Mouse (Mus musculus): ENCODE measurements around the gene Rnf8.

- no peak for TF ChIP-seq CTCF (IDR thresholded peaks at IDR 0.05; ENCODE audit: low read depth)
- TF ChIP-seq EP300 (IDR thresholded peaks at IDR 0.05; ENCODE audit: low read depth), result no peak
Observed at GRCm38 (mm10) chr17:29595891-29596770, 18.5 kb upstream of the Rnf8 start.

Measured in liver, embryonic 14.5 days (tissue).